Mouse (Mus musculus) adrenal gland, postnatal 36 days (tissue): ENCODE results near the gene Scn9a. TPM values are rescaled to one million over a fixed set of nuclear protein-coding genes. Genes with fewer than 3 reads are reported as not detected.

Source experiments
- DNase-seq, 2 experiments: peaks; one replicate each; pipeline ENCODE4 v3.0.0; 2021; ENCODE audit warnings: mixed read lengths in 1 of 2
- long read RNA-seq, 2 experiments: library from polyadenylated mRNA; stranded (forward); transcript quantifications; one replicate each; pipeline ENCODE4 v2.0.0; 2021; ENCODE audit warnings: borderline sequencing depth in 2 of 2
- total RNA-seq, 2 experiments: library from RNA; stranded (reverse); gene quantifications; 2 replicates each; pipeline ENCODE4 v1.2.3; 2021

The Scn9a gene
- total RNA-seq = under 1 TPM; 0.82 to 0.86 TPM
- long read RNA-seq, experiment 1 = 0 reads
- long read RNA-seq, experiment 2, partial matches to known transcripts = 1 of 1 reads
- long read RNA-seq, experiment 2, other reads (novel, unspliced or antisense) = 0 of 1 reads

- peak in 1 of 2 experiments; percentile 4 for DNase-seq
Measured at GRCm38 (mm10) chr2:66634580-66635359, at the start of gene Scn9a. Scn9a (minus strand) TSS chr2:66634962.

GRCm38 (mm10) chr2:66661988-66662387, 27.2 kb upstream of the Scn9a start:
- no peak for DNase-seq

- no peak for DNase-seq
Measured at GRCm38 (mm10) chr2:66656430-66656829, 21.7 kb upstream of the Scn9a start.

GRCm38 (mm10) chr2:66655431-66655830, 20.7 kb upstream of the Scn9a start:
- DNase-seq = no peak

- DNase-seq = peak in 1 of 2 experiments; percentile 14
Measured at GRCm38 (mm10) chr2:66644384-66644783, 9.6 kb upstream of the Scn9a start.

- no peak for DNase-seq
Measured at GRCm38 (mm10) chr2:66632728-66633127, 2.0 kb downstream of the Scn9a start.

- no peak for DNase-seq
Measured at GRCm38 (mm10) chr2:66611091-66611490, 23.7 kb downstream of the Scn9a start.

GRCm38 (mm10) chr2:66597313-66597712, 37.4 kb downstream of the Scn9a start:
- DNase-seq = peak; percentile 17 to 21

- DNase-seq = no peak
Measured at GRCm38 (mm10) chr2:66596145-66596544, 38.6 kb downstream of the Scn9a start.

- no peak for DNase-seq
Measured at GRCm38 (mm10) chr2:66590151-66590550, 44.6 kb downstream of the Scn9a start.

GRCm38 (mm10) chr2:66580026-66580808, 54.5 kb downstream of the Scn9a start:
- DNase-seq = no peak

GRCm38 (mm10) chr2:66548254-66548653, 86.5 kb downstream of the Scn9a start:
- DNase-seq = no peak

GRCm38 (mm10) chr2:66519966-66520365, 114.8 kb downstream of the Scn9a start:
- peak in 1 of 2 experiments; percentile 5 for DNase-seq

- no peak for DNase-seq
Measured at GRCm38 (mm10) chr2:66511424-66511823, 123.3 kb downstream of the Scn9a start.

- peak; percentile 35 to 52 for DNase-seq
Measured at GRCm38 (mm10) chr2:66508032-66508431, 126.7 kb downstream of the Scn9a start.

GRCm38 (mm10) chr2:66507616-66508015, 127.1 kb downstream of the Scn9a start:
- no peak for DNase-seq

GRCm38 (mm10) chr2:66502158-66502557, 132.6 kb downstream of the Scn9a start:
- DNase-seq = no peak

GRCm38 (mm10) chr2:66494556-66494955, 140.2 kb downstream of the Scn9a start:
- DNase-seq = no peak

- DNase-seq = no peak
Measured at GRCm38 (mm10) chr2:66478395-66478794, 156.4 kb downstream of the Scn9a start.

- peak in 1 of 2 experiments; percentile 7 for DNase-seq
Measured at GRCm38 (mm10) chr2:66473181-66473822, 161.5 kb downstream of the Scn9a start.

- DNase-seq = no peak
Measured at GRCm38 (mm10) chr2:66465484-66465883, 169.3 kb downstream of the Scn9a start.

- DNase-seq = no peak
Measured at GRCm38 (mm10) chr2:66464874-66465458, 169.8 kb downstream of the Scn9a start.
